Mouse (Mus musculus) lung, postnatal 0 days (tissue): ENCODE data around the gene Smtnl2.

Experiments used
- CTCF ChIP-seq: IDR thresholded peaks from 2 replicates; pipeline ENCODE4 v1.5.1; 2016; ENCODE audit warnings: antibody characterized with exemption, mild to moderate bottlenecking
- EP300 ChIP-seq: IDR thresholded peaks from 2 replicates; pipeline ENCODE4 v1.6.1; 2016; ENCODE audit warnings: antibody characterized with exemption, mild to moderate bottlenecking, control low read depth

GRCm38 (mm10) chr11:72361385-72362346, 49.8 kb downstream of the Smtnl2 start:
- TF ChIP-seq CTCF (no peak), EP300 (no peak)
